Mouse (Mus musculus) brain, embryonic 14.5 days (tissue): ENCODE measurements at regions not wholly inside any gene's neighbourhood (a gene's known extent, or its start where the extent isn't known, plus 50 kb on each side); places are given as distances from the start of the nearest gene placed in this dataset.

Source experiments
- CTCF ChIP-seq: fragments of 200-500 bp; IDR thresholded peaks from 2 replicates; pipeline ENCODE4 v1.5.1; 2012; ENCODE audit warnings: inconsistent platforms, mild to moderate bottlenecking, moderate library complexity, borderline replicate concordance; ENCODE audit not compliant: insufficient read depth, insufficient read length; ENCODE audit errors: extremely low read depth
- POLR2A ChIP-seq: fragments of 200-500 bp; IDR thresholded peaks from 2 replicates; pipeline ENCODE4 v1.6.1; 2012; ENCODE audit warnings: mild to moderate bottlenecking, inconsistent platforms, borderline replicate concordance; ENCODE audit not compliant: poor library complexity, insufficient read depth, insufficient read length, severe bottlenecking; ENCODE audit errors: extremely low read depth

- TF ChIP-seq CTCF, result no peak
- TF ChIP-seq POLR2A, result no peak
Measured at GRCm38 (mm10) chr13:45246341-45246740, 143.2 kb upstream of the Mylip start.
